Mouse (Mus musculus): ENCODE measurements around the gene Eif4e1b. TPM values are rescaled to one million over a fixed set of nuclear protein-coding genes. Genes with fewer than 3 reads are reported as not detected.

The Eif4e1b gene
- polyA plus RNA-seq, 1 experiment from 2014 or later: not detected

GRCm38 (mm10) chr13:54837471-54837889, 53.7 kb downstream of the Eif4e1b start:
- WGBS: 2% methylated on average over 9 of the region's 9 CpGs
- ATAC-seq (replicated peaks; ENCODE audit: low FRiP score): no peak
- no peak overlapping the region for H3K4me3 ChIP-seq (replicated peaks)
- H3K27me3 ChIP-seq: peaks cover 16% of the 10 kb centered on the region
- no peaks in the 10 kb centered on the region for H3K9me3 ChIP-seq (replicated peaks)
- H3K9ac ChIP-seq: no peak overlapping the region
- H3K4me2 ChIP-seq: peak overlapping the region; percentile 43
- no peaks in the 10 kb centered on the region for H3K36me3 ChIP-seq
- H3K27ac ChIP-seq: no peak overlapping the region
- H3K4me1 ChIP-seq: peaks cover 10% of the 10 kb centered on the region

Other genes starting within 250 kb of the Eif4e1b start
- 151 and 162 TPM in 2 replicates for gene 4833439L19Rik, start 218.6 kb upstream of the Eif4e1b start, polyA plus RNA-seq (2015; fragmentation: Nextera tagmentation; extraction: Ambion mirVana)
- 34.0 and 36.1 TPM in 2 replicates for gene Arl10, start 209.0 kb upstream of the Eif4e1b start, polyA plus RNA-seq (2015; fragmentation: Nextera tagmentation; extraction: Ambion mirVana)
- 90.2 and 95.5 TPM in 2 replicates for gene Nop16, start 193.9 kb upstream of the Eif4e1b start, polyA plus RNA-seq (2015; fragmentation: Nextera tagmentation; extraction: Ambion mirVana)
- gene Higd2a, start 193.8 kb upstream of the Eif4e1b start, polyA plus RNA-seq (2015; fragmentation: Nextera tagmentation; extraction: Ambion mirVana): 205 and 219 TPM in 2 replicates
- 44.8 and 45.6 TPM in 2 replicates for gene Cltb, start 172.7 kb upstream of the Eif4e1b start, polyA plus RNA-seq (2015; fragmentation: Nextera tagmentation; extraction: Ambion mirVana)
- 77.2 and 77.4 TPM in 2 replicates for gene Faf2, start 162.2 kb upstream of the Eif4e1b start, polyA plus RNA-seq (2015; fragmentation: Nextera tagmentation; extraction: Ambion mirVana)
- gene Rnf44, start 90.1 kb upstream of the Eif4e1b start, polyA plus RNA-seq (2015; fragmentation: Nextera tagmentation; extraction: Ambion mirVana): 78.5 and 83.8 TPM in 2 replicates
- gene Cdhr2, start 82.5 kb upstream of the Eif4e1b start, polyA plus RNA-seq (2015; fragmentation: Nextera tagmentation; extraction: Ambion mirVana): 5.4 TPM in 2 replicates
- 0.14 and 0.27 TPM in 2 replicates for gene Gprin1, start 34.1 kb upstream of the Eif4e1b start, polyA plus RNA-seq (2015; fragmentation: Nextera tagmentation; extraction: Ambion mirVana)
- 0.15 and 0.29 TPM in 2 replicates for gene Sncb, start 17.4 kb upstream of the Eif4e1b start, polyA plus RNA-seq (2015; fragmentation: Nextera tagmentation; extraction: Ambion mirVana)
- 11.4 and 13.4 TPM in 2 replicates for gene Tspan17, start 5.4 kb downstream of the Eif4e1b start, polyA plus RNA-seq (2015; fragmentation: Nextera tagmentation; extraction: Ambion mirVana)
- 2.5 and 2.7 TPM in 2 replicates for gene Unc5a, start 165.4 kb downstream of the Eif4e1b start, polyA plus RNA-seq (2015; fragmentation: Nextera tagmentation; extraction: Ambion mirVana)
- gene Hk3, start 237.4 kb downstream of the Eif4e1b start, polyA plus RNA-seq (2015; fragmentation: Nextera tagmentation; extraction: Ambion mirVana): 0.77 and 0.91 TPM in 2 replicates

Data from kidney, embryonic 15.5 days (tissue).